Mouse (Mus musculus) retina, postnatal 7 days (tissue): ENCODE data around the gene Hykk.
"Not testable (repeated sequence)": the region's sequence is repeated elsewhere in the genome, so short reads cannot be mapped to it uniquely, and the experiment has no call there.

Source experiments
- DNase-seq: peaks from one replicate; pipeline ENCODE4 v3.0.0-alpha.2; 2012; ENCODE audit warnings: low read depth, low spot score

Gene Hykk

DNA sequence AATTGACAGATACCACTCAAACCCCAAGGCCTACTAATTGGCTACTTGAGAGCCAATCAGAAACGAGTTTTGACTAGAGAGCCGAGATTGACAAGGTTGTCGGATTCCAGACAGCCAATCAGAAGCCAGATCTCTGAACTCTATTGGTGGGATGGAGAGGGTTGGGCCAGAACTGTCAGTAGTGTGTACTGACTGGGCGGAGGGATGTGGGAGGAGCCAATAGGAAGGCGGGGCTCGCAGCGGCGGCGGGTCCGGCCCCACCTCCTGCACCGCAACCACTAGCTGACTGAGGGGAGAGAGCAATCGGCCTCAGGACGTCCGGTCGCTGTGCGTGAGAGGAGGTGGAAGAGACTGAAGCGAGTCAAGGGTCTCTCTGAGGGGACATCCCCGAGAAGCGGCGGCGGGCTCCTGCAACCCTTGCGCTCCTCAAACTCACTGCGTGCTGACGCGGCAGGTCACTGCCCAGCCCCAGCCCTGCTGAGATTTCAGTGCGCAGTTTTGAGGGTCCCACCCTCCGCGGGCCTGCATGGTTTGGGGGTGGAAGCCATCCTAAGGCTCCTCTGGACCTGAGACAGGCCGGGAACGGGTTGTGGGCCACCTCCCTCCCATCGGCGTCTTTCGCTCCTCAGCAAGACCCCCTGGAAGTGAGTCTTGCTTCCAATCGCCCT, at the start of gene Hykk:
Gene Hykk, plus strand, starts transcription at position 274 of the 668 bp plus-strand sequence.
- DNase-seq, result peak; percentile 87

DNA sequence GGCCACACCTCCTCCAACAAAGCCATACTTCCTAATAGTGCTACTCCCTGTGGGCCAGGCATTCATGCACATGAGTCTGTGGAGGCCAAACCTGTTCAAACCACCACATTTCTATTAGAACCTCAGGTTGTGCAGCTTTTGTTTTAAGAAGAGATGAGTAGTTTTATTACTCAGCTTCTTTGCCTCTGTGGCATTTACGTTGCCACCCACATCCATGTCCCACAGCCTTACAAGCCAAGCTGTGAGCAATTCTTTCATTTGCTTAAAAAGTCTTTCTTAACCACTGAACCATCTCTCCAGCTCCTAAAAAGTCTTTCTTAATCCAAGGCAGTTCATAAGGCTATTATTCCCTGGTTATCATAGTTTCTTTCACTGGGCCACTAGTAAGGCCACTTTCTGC, 38.3 kb upstream of the Hykk start:
- no peak for DNase-seq

DNA sequence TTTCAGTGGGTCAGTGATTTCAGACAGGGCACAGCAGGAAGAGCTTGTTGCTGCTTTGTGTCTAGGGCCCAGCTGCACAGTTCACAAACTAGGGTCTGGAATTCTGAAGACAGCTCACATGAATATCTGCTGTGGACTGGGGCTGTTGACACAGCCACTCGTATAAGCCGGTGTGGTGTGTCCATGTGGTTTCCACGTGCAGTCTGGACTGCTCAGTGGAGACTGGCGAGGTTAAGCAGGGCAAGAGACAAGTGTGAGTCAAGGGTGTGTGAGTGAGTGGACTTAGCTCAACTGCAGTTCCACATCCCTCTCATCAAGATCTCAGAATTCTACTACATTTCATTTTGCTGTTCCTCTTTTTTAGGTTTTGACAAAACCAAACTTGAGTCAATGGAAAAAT, 25.0 kb upstream of the Hykk start:
- no peak for DNase-seq

DNA sequence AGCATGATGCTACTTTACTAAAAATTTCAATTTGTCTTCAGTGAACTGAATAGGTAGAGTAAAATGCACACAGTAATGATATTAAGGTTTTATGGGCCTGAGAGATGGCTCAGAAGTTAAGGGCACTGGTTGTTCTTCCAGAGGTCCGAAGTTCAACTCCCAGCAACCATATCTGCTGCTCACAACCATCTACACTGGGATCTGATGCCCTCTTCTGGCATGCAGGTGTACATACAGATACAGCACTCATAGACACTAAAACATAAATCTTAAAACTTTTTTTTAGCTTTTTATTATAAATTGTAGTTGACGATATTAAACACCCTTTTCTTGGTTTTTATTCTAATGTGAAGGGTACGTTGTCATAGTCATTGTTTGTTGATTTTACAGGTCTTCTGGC, 20.0 kb upstream of the Hykk start:
- no peak for DNase-seq

DNA sequence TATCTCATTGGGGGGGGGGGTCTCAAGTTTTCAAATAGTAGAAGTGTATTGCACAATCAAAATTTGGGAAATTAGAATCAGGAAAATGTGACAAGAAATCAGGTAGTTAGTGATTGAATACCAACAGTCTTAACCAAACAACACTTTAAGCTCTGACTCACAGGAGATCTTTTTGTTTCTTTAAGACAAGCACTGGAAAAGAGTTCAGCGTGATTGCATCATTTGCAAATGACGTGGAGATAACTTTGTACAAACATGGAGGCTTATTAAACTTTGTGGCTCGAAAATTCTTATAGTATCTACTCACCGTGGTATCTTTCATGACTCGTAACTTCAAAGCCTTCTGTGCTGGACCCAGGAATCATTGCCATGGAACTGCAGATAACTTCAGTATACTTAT, 7.6 kb upstream of the Hykk start:
- DNase-seq, result no peak

DNA sequence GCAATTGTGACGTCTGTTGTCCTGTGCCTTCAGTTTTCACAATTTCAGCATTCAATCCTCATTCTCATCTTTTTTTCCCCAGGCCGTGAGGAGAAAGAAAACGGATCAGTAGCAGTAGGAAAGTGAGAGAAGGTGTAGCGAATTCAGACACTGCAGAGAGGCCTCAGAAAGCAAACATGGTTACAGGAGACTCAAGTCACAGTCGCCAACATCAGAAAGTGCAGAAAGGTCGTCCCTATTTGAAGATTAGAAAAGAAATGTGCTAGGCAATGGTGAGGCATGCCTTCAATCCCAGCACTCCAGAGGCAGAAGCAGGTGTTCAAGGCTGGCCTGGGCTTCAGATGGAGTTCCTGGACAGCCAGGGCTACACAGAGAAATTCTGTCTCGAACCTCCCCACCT, 1.5 kb upstream of the Hykk start:
- DNase-seq, result no peak

- no peak for DNase-seq
Observed at GRCm38 (mm10) chr9:54916401-54916800, 682 bp upstream of the Hykk start.

DNA sequence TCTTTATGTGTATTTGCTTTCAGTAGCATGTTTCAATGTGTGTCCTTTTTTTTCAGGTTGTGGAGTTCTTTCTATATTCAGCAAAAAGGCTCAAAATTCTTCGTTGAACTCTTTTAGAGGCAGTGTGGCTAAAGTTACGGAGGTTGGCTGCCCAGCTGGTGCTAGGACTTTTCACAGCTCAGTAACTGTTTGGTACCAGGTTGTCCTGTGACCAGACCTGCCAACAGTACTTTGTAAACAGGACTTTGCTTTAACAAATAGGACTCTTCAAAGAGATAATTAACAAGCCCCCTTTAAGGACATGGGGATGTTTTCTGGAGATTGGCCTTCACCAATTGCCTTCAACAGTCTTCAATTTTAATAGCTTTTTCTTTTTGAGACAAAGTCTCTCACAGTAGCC, 1.1 kb downstream of the Hykk start:
- no peak for DNase-seq

DNA sequence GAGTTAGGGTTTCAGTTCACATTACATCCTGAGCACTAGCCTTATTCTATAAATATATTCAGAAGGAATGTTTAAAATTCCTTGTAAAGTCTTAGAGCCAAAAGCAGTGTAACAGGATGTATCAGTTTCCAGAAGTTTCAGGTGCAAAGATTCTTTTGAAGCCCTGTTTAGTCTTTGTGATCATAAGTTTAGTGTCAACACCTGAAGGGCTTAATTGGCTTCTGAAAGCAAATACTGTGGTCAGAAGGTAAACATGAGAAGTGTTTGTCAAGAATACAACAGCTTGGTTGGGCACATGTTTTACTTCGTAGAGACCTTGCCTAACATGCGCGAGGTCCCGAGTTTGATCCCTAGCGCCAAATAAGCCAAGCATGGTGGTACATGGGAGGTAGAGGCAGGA, 1.7 kb downstream of the Hykk start:
- DNase-seq, result no peak

GRCm38 (mm10) chr9:54919946-54920345, 2.9 kb downstream of the Hykk start:
- no peak for DNase-seq

- DNase-seq, result no peak
Observed at GRCm38 (mm10) chr9:54930741-54931140, 13.7 kb downstream of the Hykk start.

- no peak for DNase-seq
Observed at GRCm38 (mm10) chr9:54931765-54932164, 14.7 kb downstream of the Hykk start.

GRCm38 (mm10) chr9:54932379-54932778, 15.3 kb downstream of the Hykk start:
- no peak for DNase-seq

- no peak for DNase-seq
Observed at GRCm38 (mm10) chr9:54942071-54942470, 25.0 kb downstream of the Hykk start.

DNA sequence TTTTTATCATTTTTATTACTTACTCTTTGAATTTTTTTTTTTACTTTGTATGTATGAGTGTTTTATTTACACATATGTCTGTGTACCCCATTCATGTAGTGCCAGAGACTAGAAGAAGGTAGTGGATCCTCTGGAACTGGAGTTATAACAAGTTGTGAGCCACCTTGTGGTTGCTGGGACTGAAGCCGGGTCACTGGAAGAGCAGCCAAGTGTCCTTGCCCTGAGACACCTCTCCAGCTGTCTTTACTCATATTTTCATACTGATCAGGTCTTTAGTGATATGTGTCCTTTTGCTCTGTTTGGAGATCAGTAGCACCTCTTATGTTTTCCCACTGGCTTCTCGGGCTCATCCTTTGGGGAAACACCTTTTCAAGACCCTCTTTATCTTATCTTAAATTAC, 27.4 kb downstream of the Hykk start:
- DNase-seq, result no peak

DNA sequence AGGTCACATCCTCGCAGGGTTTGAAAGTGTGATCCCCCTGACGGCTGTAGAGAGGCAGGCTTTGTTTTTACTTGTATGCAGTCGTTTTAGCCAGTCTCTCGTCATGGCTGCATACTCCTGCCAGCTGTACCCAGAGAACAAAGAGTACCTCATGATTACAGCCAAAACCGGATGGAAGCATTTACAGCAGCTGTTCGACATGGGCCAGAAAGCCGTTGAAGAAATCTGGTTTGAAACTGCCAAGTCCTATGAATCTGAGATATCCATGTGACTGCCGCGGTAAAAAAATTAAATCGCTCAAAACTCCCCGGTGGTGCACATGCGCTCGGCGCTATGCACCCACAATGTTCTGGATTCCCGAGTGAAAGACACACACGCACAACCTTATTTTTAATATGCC, 29.2 kb downstream of the Hykk start:
- DNase-seq, result no peak

GRCm38 (mm10) chr9:54949465-54949864, 32.4 kb downstream of the Hykk start:
- DNase-seq, result no peak

- DNase-seq, result not testable (repeated sequence)
Observed at GRCm38 (mm10) chr9:54950162-54950561, 33.1 kb downstream of the Hykk start.

DNA sequence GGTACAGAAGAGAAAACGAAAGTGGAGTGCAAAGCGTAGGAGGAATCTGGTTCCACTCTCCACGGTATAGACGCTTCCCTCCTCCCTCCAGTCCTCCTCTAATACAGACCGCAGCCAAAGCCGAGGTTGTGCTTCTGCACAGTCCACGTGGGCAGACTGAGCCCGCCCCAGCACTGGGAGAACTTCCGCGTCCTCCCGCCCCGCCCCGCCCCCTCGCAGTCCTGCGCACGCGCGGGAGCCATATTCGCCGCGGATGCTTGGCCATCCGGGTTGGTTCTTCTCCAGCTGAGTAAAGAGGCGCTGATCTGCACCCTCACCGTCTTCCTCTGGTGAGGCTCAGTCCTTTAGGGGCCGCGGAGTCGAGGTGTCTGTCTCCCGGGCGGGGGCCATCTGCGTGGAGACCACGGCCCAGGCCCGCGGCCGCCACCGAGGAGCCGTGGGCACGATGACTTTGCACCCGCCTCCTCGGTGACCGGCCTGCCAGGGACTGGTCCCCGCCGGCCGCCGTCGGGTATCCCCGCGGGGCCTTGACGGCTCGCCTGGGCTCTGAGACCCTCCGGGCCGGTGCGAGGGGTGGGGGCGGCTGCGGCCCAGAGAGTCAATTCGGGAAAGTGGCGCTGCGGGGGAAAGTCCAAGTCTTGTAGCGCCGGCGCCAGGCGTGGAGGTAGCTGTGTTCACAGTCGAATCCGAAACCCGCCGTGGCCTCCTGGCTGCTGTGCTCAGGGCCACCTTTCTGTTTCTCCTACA, 33.7 kb downstream of the Hykk start, which contains the start of the genes Psma4 and AY074887:
Gene Psma4, plus strand, starts transcription at position 216 of the 747 bp plus-strand sequence.
Gene AY074887, minus strand, starts transcription at position 424 of the 747 bp plus-strand sequence.
- peak; percentile 91 for DNase-seq

GRCm38 (mm10) chr9:54961059-54961458, 44.0 kb downstream of the Hykk start:
- no peak for DNase-seq

GRCm38 (mm10) chr9:54963669-54964068, 46.6 kb downstream of the Hykk start:
- no peak for DNase-seq

DNA sequence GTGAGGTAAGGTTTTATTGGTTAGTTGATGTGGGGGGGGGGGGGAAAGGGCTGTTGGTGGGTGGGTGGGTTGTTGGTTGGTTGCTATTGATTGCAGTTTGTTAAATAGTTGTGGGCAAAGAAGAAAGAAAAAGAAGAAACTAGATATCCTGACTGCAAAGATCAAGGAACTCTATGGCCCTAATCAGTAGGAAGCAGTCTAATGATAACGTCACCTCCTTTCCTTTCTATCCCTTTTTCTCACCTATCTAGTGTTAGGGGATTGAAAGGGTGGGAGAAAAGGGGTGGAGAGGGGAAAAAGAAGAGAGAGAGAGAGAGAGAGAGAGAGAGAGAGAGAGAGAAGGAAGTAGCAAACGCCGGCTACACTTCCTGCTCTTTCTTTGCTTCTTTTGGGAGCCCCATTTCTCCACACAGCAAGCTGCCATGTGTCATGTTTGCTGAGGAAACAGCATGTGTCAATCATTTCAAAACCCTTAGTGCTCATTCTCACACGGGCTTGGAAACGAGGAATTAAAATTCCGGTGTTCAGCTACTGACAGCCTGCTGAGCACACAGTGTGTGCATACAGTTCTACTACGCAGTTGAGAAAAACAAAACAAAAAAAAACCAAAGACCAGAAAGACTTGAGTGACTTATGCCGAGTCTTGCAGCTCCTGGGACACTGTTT, 53.0 kb downstream of the Hykk start:
- no peak for DNase-seq

DNA sequence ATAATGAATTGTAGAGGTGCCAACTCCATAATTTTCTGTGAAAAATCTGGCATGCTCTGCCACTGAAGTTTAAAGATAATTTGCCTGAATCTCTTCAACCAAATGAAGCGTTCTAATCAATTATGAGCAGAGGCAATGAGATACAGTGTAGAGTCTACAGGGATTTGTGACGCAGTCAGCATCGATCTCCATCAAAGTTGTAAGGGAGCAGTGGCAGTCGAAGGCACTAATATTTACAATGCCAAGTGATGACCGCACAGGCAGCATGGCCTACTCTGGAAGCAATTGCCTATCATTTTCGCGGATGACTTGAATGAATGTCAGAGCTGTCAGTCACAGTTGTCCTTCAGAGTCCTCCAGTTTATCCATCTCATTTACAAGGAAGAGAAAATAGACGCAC, 63.6 kb downstream of the Hykk start, which contains the start of gene Chrna5:
Gene Chrna5, plus strand, starts transcription at position 207 of the 400 bp plus-strand sequence.
- DNase-seq, result no peak
